Mouse (Mus musculus) stomach, postnatal 0 days (tissue): ENCODE measurements at regions not wholly inside any gene's neighbourhood (a gene's known extent, or its start where the extent isn't known, plus 50 kb on each side); places are given as distances from the start of the nearest gene placed in this dataset.

Source experiments
- CTCF ChIP-seq: IDR thresholded peaks from 2 replicates; pipeline ENCODE4 v1.5.1; 2016; ENCODE audit warnings: antibody characterized with exemption, low read depth, mild to moderate bottlenecking, moderate library complexity
- EP300 ChIP-seq: optimal IDR thresholded peaks from 2 replicates; pipeline ENCODE3; 2016; ENCODE audit warnings: antibody characterized with exemption

DNA sequence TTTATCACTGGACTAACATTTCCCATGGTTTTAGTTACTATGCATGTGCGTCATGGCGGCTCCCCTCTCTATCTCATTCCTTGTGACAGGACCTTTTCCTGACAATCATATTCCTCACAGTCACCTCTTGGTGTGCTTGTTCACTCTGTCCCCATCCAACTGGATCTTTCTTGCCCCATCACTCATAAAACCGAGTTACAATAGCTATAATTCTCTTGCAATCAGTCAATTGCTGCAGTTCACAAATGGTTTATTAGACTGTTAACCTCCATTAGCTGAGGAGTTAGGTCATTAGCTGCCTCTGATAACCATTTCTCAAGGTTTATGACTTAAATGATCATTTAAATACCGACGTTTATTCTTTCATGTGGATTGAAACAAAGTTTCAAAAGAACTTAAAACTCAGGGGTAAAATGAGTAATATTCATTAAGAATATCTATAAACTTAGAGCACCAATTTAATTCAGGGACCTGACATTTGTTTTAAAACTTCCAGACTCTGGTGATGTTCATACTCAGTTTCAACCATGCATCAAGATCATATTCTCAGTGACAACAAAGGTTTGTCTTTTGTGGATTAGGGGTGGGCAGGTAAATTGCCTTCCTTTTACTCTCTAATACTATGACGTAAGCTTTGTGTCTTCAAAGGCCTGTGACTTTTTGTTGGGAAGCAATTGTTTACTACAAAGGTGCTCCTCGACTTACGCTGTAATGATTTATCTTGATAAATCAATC is 344.4 kb upstream of the Sel1l start:
- TF ChIP-seq EP300 (no peak), CTCF (no peak)
